Mouse (Mus musculus) thymus, postnatal 4 days (tissue): ENCODE data around the gene Kcnh1.

Experiments
- DNase-seq: peaks from one replicate; pipeline ENCODE4 v3.0.0; 2021

Gene Kcnh1

GRCm38 (mm10) chr1:192190508-192191321 lies at the start of gene Kcnh1:
Gene Kcnh1, plus strand, starts transcription at chr1:192190774.
- DNase-seq, result peak; percentile 89

- no peak for DNase-seq
Measured at GRCm38 (mm10) chr1:192151179-192151578, 39.4 kb upstream of the Kcnh1 start.

GRCm38 (mm10) chr1:192171477-192171876 lies 19.1 kb upstream of the Kcnh1 start:
- DNase-seq, result no peak

GRCm38 (mm10) chr1:192179877-192180276 lies 10.7 kb upstream of the Kcnh1 start:
- no peak for DNase-seq

- DNase-seq, result no peak
Measured at GRCm38 (mm10) chr1:192181696-192182257, 8.8 kb upstream of the Kcnh1 start.

- no peak for DNase-seq
Measured at GRCm38 (mm10) chr1:192189056-192189455, 1.5 kb upstream of the Kcnh1 start.

- DNase-seq, result no peak
Measured at GRCm38 (mm10) chr1:192189771-192190170, 803 bp upstream of the Kcnh1 start.

- no peak for DNase-seq
Measured at GRCm38 (mm10) chr1:192191322-192191639, 707 bp downstream of the Kcnh1 start.

- DNase-seq, result no peak
Measured at GRCm38 (mm10) chr1:192191859-192192258, 1.3 kb downstream of the Kcnh1 start.

- no peak for DNase-seq
Measured at GRCm38 (mm10) chr1:192192710-192193109, 2.1 kb downstream of the Kcnh1 start.

- no peak for DNase-seq
Measured at GRCm38 (mm10) chr1:192193656-192194055, 3.1 kb downstream of the Kcnh1 start.

- no peak for DNase-seq
Measured at GRCm38 (mm10) chr1:192197495-192197894, 6.9 kb downstream of the Kcnh1 start.

GRCm38 (mm10) chr1:192202936-192203335 lies 12.4 kb downstream of the Kcnh1 start:
- DNase-seq, result no peak

- no peak for DNase-seq
Measured at GRCm38 (mm10) chr1:192207956-192208355, 17.4 kb downstream of the Kcnh1 start.

GRCm38 (mm10) chr1:192212448-192212847 lies 21.9 kb downstream of the Kcnh1 start:
- no peak for DNase-seq

GRCm38 (mm10) chr1:192214666-192215065 lies 24.1 kb downstream of the Kcnh1 start:
- no peak for DNase-seq

- no peak for DNase-seq
Measured at GRCm38 (mm10) chr1:192220156-192220555, 29.6 kb downstream of the Kcnh1 start.

GRCm38 (mm10) chr1:192224161-192224560 lies 33.6 kb downstream of the Kcnh1 start:
- no peak for DNase-seq

- no peak for DNase-seq
Measured at GRCm38 (mm10) chr1:192232696-192233095, 42.1 kb downstream of the Kcnh1 start.

GRCm38 (mm10) chr1:192246836-192247235 lies 56.3 kb downstream of the Kcnh1 start:
- DNase-seq, result no peak

- no peak for DNase-seq
Measured at GRCm38 (mm10) chr1:192259146-192259545, 68.6 kb downstream of the Kcnh1 start.

- no peak for DNase-seq
Measured at GRCm38 (mm10) chr1:192259616-192260015, 69.0 kb downstream of the Kcnh1 start.

GRCm38 (mm10) chr1:192265704-192266103 lies 75.1 kb downstream of the Kcnh1 start:
- DNase-seq, result no peak

GRCm38 (mm10) chr1:192266956-192267355 lies 76.4 kb downstream of the Kcnh1 start:
- no peak for DNase-seq

GRCm38 (mm10) chr1:192268878-192269277 lies 78.3 kb downstream of the Kcnh1 start:
- DNase-seq, result no peak
